Mouse (Mus musculus): ENCODE results near the gene Lamc3.

- no peak for TF ChIP-seq CTCF (IDR thresholded peaks at IDR 0.05; ENCODE audit: low read depth)
- no peak for TF ChIP-seq EP300 (IDR thresholded peaks at IDR 0.05; ENCODE audit: low read depth)
These were observed 73.9 kb downstream of the Lamc3 start for GRCm38 (mm10) chr2:31960986-31961385.
